Mouse (Mus musculus): Measurements from ENCODE around the gene Zbtb39. TPM values are rescaled to one million over a fixed set of nuclear protein-coding genes. Genes with fewer than 3 reads are reported as not detected.

The Zbtb39 gene
- polyA plus RNA-seq, 1 experiment from 2014 or later = 0.82 TPM

GRCm38 (mm10) chr10:127736916-127737315, 2.4 kb upstream of the Zbtb39 start:
- no peak overlapping the region for H3K4me2 ChIP-seq
- WGBS (ENCODE audit: insufficient replicate concordance) = 21% methylated on average over 4 of the region's 4 CpGs

GRCm38 (mm10) chr10:127737552-127737951, 1.8 kb upstream of the Zbtb39 start:
- Histone ChIP-seq H3K27me3 (no peaks in the 10 kb centered on the region; the same call in 1 of the 2 replicates), H3K4me2 (no peak overlapping the region), H3K4me3 (replicated peaks) (no peak overlapping the region), H3K36me3 (replicated peaks) (peaks cover 14% of the 10 kb centered on the region), H3K9ac (no peak overlapping the region), H3K27ac (replicated peaks) (no peak overlapping the region; the same call in 1 of the 2 replicates), H3K4me1 (replicated peaks) (peaks cover 79% of the 10 kb centered on the region), H3K9me3 (replicated peaks) (no peaks in the 10 kb centered on the region)
- no peak for ATAC-seq (ENCODE audit: insufficient read depth)
- WGBS (ENCODE audit: insufficient replicate concordance) = 18% methylated on average over 2 of the region's 2 CpGs

More at GRCm38 (mm10) chr10:127736916-127737315, 2.4 kb upstream of the Zbtb39 start:
- Histone ChIP-seq H3K9ac (no peak overlapping the region), H3K36me3 (replicated peaks) (peaks cover 8% of the 10 kb centered on the region), H3K4me3 (replicated peaks) (no peak overlapping the region), H3K27me3 (no peaks in the 10 kb centered on the region; the same call in 1 of the 2 replicates), H3K4me1 (replicated peaks) (peaks cover 86% of the 10 kb centered on the region), H3K27ac (replicated peaks) (no peak overlapping the region), H3K9me3 (replicated peaks) (no peaks in the 10 kb centered on the region)
- ATAC-seq (ENCODE audit: insufficient read depth) = no peak

- no peaks in the 10 kb centered on the region for H3K9me3 ChIP-seq (replicated peaks)
- H3K27me3 ChIP-seq = no peaks in the 10 kb centered on the region; the same call in 1 of the 2 replicates
- no peak overlapping the region for H3K9ac ChIP-seq
- ATAC-seq (ENCODE audit: insufficient read depth) = peak; percentile 39
- H3K4me1 ChIP-seq (replicated peaks) = peaks cover 73% of the 10 kb centered on the region
- peak overlapping the region; percentile 64 for H3K27ac ChIP-seq (replicated peaks)
- H3K4me3 ChIP-seq (replicated peaks) = peak overlapping the region; percentile 77
- 26% methylated on average over 13 of the region's 13 CpGs for WGBS (ENCODE audit: insufficient replicate concordance)
- peak overlapping the region; percentile 83 for H3K4me2 ChIP-seq
- H3K36me3 ChIP-seq (replicated peaks) = peaks cover 22% of the 10 kb centered on the region
Observed at GRCm38 (mm10) chr10:127738151-127738882, 1.0 kb upstream of the Zbtb39 start.

- Histone ChIP-seq H3K4me1 (replicated peaks) (peaks cover 65% of the 10 kb centered on the region), H3K27me3 (no peaks in the 10 kb centered on the region; the same call in 1 of the 2 replicates), H3K9me3 (replicated peaks) (no peaks in the 10 kb centered on the region), H3K9ac (peak overlapping the region; percentile 77), H3K4me2 (peak overlapping the region; percentile 83), H3K36me3 (replicated peaks) (peaks cover 35% of the 10 kb centered on the region), H3K27ac (replicated peaks) (peak overlapping the region; percentile 79), H3K4me3 (replicated peaks) (peak overlapping the region; percentile 77)
- ATAC-seq (ENCODE audit: insufficient read depth) = peak; percentile 35
- WGBS (ENCODE audit: insufficient replicate concordance) = under 1% methylated on average over 46 of the region's 55 CpGs
Observed at GRCm38 (mm10) chr10:127739661-127740161, 373 bp downstream of the Zbtb39 start.

GRCm38 (mm10) chr10:127744661-127745060, 5.3 kb downstream of the Zbtb39 start:
- Histone ChIP-seq H3K27me3 (no peaks in the 10 kb centered on the region; the same call in 1 of the 2 replicates), H3K4me1 (replicated peaks) (peaks cover 39% of the 10 kb centered on the region), H3K36me3 (replicated peaks) (peaks cover 53% of the 10 kb centered on the region), H3K9ac (no peak overlapping the region), H3K4me2 (no peak overlapping the region), H3K27ac (replicated peaks) (no peak overlapping the region), H3K9me3 (replicated peaks) (no peaks in the 10 kb centered on the region), H3K4me3 (replicated peaks) (no peak overlapping the region)
- WGBS (ENCODE audit: insufficient replicate concordance) = 77% methylated on average over 5 of the region's 5 CpGs
- ATAC-seq (ENCODE audit: insufficient read depth) = no peak

- ATAC-seq (ENCODE audit: insufficient read depth) = no peak
- H3K4me3 ChIP-seq (replicated peaks) = no peak overlapping the region
- peaks cover 53% of the 10 kb centered on the region for H3K36me3 ChIP-seq (replicated peaks)
- H3K27ac ChIP-seq (replicated peaks) = no peak overlapping the region
- whole genome bisulfite sequencing (ENCODE audit: insufficient replicate concordance) = 44% methylated on average over 5 of the region's 5 CpGs
- no peak overlapping the region for H3K9ac ChIP-seq
- peaks cover 35% of the 10 kb centered on the region for H3K4me1 ChIP-seq (replicated peaks)
- H3K4me2 ChIP-seq = no peak overlapping the region
- H3K27me3 ChIP-seq = no peaks in the 10 kb centered on the region
- H3K9me3 ChIP-seq (replicated peaks) = no peaks in the 10 kb centered on the region
Observed at GRCm38 (mm10) chr10:127745886-127746285, 6.5 kb downstream of the Zbtb39 start.

- H3K9me3 ChIP-seq (replicated peaks) = no peaks in the 10 kb centered on the region
- WGBS (ENCODE audit: insufficient replicate concordance) = 79% methylated on average over 8 of the region's 8 CpGs
- peaks cover 42% of the 10 kb centered on the region for H3K36me3 ChIP-seq (replicated peaks)
- H3K4me1 ChIP-seq (replicated peaks) = peaks cover 32% of the 10 kb centered on the region
- no peaks in the 10 kb centered on the region for H3K27me3 ChIP-seq
- no peak overlapping the region for H3K9ac ChIP-seq
- H3K4me2 ChIP-seq = no peak overlapping the region
- ATAC-seq (ENCODE audit: insufficient read depth) = no peak
- H3K4me3 ChIP-seq (replicated peaks) = no peak overlapping the region
- no peak overlapping the region for H3K27ac ChIP-seq (replicated peaks)
Observed at GRCm38 (mm10) chr10:127747254-127747653, 7.9 kb downstream of the Zbtb39 start.

- H3K4me1 ChIP-seq (replicated peaks) = peaks cover 32% of the 10 kb centered on the region
- peak overlapping the region; percentile 23; the same call in 1 of the 2 replicates for H3K4me3 ChIP-seq (replicated peaks)
- H3K9ac ChIP-seq = no peak overlapping the region
- ATAC-seq (ENCODE audit: insufficient read depth) = peak; percentile 73
- WGBS (ENCODE audit: insufficient replicate concordance) = 19% methylated on average over 8 of the region's 8 CpGs
- peaks cover 24% of the 10 kb centered on the region for H3K36me3 ChIP-seq (replicated peaks)
- no peaks in the 10 kb centered on the region for H3K27me3 ChIP-seq
- no peaks in the 10 kb centered on the region for H3K9me3 ChIP-seq (replicated peaks)
- H3K27ac ChIP-seq (replicated peaks) = peak overlapping the region; percentile 77
- peak overlapping the region; percentile 37 for H3K4me2 ChIP-seq
Observed at GRCm38 (mm10) chr10:127748847-127749612, 9.7 kb downstream of the Zbtb39 start.

- Histone ChIP-seq H3K4me3 (replicated peaks) (peak overlapping the region; percentile 23), H3K27me3 (no peaks in the 10 kb centered on the region), H3K9ac (no peak overlapping the region), H3K36me3 (replicated peaks) (peaks cover 14% of the 10 kb centered on the region), H3K4me2 (peak overlapping the region; percentile 37), H3K4me1 (replicated peaks) (peaks cover 34% of the 10 kb centered on the region), H3K27ac (replicated peaks) (peak overlapping the region; percentile 77), H3K9me3 (replicated peaks) (no peaks in the 10 kb centered on the region)
- no peak for ATAC-seq (ENCODE audit: insufficient read depth)
- 60% methylated on average over 24 of the region's 24 CpGs for WGBS (ENCODE audit: insufficient replicate concordance)
Observed at GRCm38 (mm10) chr10:127750136-127750777, 10.9 kb downstream of the Zbtb39 start.

GRCm38 (mm10) chr10:127751548-127751947, 12.2 kb downstream of the Zbtb39 start, which contains the start of gene Gpr182:
TSS of gene Gpr182 (minus strand) at chr10:127751732.
- no peak within 1 kb of the TSS; the same call in 1 of the 2 replicates for H3K27ac ChIP-seq (replicated peaks)
- 0 out of 2 replicates have a peak within 1 kb of the TSS, but pooled peaks have one; percentile 14 for H3K4me2 ChIP-seq
- H3K4me1 ChIP-seq (replicated peaks) = peaks cover 37% of the 10 kb centered on the region
- H3K9ac ChIP-seq = no peak within 1 kb of the TSS
- 33% methylated on average over 8 of the region's 8 CpGs for WGBS (ENCODE audit: insufficient replicate concordance)
- H3K9me3 ChIP-seq (replicated peaks) = no peaks in the 10 kb centered on the region
- no peaks in the 10 kb centered on the region for H3K27me3 ChIP-seq
- H3K4me3 ChIP-seq (replicated peaks) = peak within 1 kb of the TSS; percentile 23; the same call in 1 of the 2 replicates
- ATAC-seq (ENCODE audit: insufficient read depth) = no peak
- peaks cover 7% of the 10 kb centered on the region; the same call in 1 of the 2 replicates for H3K36me3 ChIP-seq (replicated peaks)

All from liver, embryonic 15.5 days (tissue).